Mouse (Mus musculus) cerebellum, adult 11 months (tissue): ENCODE measurements around the gene Fam133b.

Experiments used
- DNase-seq: peaks from one replicate; pipeline ENCODE4 v3.0.0; 2022

Fam133b gene

DNA sequence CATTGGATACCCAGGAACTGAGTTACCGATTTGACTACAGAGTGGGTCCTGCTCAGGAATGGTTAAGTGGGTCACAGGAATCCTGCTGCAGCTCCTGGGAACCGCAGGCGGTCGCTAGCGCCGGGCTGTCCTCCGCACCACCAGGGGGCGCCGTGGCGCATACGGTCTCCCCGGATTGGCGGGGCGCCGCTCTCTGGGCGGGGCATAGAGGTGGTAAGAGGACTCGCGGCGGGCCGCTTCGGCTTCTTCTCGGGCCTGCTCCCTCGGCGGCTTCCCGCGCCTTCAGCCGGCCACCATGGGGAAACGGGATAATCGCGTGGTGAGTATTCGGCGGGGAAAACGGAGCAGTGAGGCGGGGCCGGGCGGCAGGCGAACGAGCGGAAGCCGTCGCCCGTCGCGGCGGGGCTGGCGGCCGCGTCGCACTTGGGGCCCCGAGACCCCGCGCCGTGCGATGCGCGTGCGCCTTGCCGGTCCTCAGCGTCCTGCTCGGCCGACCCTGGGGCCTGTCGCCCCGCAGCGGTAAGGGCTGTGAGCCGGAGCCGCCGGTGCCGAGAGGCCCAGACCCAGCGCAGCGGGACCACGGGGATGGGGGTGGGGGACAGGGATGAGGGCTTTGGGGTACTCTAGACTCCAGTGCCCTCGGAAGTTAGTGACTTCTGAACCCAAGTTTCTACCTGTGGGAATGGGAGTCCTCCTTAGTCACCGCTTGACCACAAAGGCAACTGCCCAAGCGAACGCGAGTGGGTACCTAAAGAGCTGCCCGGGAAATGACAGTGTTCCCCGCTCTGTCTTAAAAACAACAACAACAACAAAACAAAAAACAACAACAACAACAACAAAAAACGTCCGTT is at the start of gene Fam133b:
Fam133b (plus strand) TSS at position 205 of the 851 bp plus-strand sequence.
- DNase-seq, result peak; percentile 94

DNA sequence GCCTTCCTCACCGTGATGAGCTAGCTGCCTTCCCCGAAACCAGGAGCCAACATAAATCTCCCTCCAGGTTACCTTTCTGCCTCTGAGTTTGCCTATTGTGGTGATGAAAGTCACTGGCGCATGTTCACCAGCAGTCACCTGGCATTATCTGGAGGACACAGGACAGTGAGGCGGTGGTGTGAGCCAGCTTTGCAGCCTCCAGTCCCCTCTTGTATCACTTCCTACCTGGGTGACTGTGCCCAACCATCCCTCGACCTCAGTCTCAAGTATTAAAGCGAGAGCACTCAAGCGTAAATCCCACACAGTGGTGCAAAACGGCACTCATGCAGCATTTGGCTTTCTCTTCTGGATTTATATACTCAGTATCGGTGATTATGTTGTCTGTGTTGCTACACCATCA is 49.7 kb upstream of the Fam133b start:
- no peak for DNase-seq

DNA sequence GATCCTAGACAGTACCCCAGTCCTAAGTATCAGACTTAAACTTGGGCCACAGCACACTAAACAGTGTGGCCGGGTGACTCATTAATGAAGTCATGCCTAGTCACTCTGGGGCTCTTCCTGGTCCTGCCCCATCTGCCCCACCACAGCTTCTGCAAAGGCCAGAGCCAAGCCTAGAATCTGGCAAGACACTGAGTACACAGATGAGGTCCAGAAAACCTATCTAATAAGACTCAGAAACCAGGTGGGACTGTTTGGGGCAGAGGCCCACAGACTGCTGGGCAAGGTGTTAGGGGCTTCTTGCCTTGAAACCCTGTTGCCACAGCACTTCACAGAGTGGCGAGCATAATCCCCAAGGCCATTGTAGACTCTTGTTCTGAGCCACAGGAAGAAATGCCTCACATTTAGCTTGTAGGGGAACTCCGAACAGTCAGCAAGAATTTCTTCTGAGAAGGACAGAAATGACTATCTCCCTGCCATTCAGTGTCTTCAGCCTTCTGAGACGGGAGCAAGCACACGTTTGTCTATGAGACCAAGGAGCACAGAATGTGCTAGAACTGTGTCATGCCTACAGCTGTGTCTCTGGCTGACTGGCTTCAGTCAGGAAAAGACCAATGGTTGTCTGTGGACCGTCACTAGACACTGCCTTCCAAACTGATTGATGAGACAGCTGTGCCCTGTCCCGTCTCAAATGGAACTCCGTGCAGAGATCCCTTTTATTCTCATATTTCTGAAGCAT is 49.0 kb upstream of the Fam133b start:
- no peak for DNase-seq

DNA sequence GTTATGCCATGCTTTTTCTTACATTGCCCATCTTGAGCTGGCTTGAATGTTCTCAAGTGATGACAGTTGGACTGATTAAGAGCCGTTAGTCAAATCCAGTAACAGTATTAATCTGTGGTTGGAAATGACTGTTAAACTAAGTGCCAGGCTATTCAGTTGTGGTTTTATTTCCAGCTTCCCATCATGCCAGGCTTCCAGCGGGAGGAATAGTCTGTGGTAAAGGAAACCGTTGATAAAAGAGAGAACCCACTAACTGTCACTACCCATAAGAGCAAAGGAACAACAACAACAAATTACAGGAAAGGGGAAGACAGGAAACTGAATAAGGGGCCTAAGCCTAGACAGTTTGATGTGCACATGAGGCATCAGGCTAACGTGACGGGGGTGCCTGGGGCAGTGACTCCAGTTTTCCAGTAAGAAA is 46.1 kb upstream of the Fam133b start:
- no peak for DNase-seq

DNA sequence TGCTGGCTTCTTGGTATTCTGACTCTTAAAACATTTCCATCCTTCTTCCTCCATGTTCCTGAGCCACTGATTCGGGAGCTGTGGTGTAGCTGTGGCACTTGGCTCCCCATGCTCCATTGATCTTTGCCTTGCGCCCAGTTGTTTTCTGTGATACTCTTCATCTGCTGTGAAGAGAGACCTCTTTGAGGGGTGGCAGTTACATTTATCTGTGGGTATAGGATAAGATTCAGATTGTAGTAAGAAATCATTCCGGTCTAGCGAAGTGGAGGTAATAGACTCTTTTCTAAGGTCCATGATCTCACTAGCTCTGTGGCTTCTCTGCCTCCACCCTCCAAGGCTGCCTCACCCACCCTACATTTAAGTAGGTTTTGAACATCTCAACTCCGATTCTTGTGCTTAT is 43.3 kb upstream of the Fam133b start:
- no peak for DNase-seq

DNA sequence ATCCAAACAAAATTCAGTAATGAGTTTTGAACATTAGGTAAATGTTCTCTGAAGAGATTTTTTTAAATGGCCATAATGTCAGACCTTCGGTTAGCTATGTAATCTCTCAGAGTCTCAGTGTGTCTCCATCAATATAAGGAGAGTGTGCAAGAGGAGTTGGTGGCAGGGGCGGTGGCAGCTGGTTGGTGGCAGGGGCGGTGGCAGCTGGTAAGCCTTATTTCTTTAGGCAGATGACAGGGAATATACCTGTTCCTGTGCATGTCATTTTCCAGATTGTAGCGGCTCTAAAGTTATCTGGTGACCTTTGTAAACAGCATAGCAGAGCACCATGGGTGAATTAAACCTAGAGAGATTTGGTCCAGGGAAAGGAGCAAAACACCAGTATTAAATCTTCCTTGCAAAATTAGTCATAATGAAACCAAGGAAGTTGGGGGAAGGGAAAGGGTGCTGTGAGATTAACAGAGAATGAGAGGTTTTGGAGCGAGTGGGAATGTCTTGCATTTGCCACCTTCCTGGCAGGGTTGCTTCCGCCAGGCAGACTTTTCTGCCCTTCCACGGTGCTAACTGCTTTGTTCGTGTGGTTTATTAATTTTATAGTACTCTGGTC is 42.6 kb upstream of the Fam133b start:
- DNase-seq, result no peak

DNA sequence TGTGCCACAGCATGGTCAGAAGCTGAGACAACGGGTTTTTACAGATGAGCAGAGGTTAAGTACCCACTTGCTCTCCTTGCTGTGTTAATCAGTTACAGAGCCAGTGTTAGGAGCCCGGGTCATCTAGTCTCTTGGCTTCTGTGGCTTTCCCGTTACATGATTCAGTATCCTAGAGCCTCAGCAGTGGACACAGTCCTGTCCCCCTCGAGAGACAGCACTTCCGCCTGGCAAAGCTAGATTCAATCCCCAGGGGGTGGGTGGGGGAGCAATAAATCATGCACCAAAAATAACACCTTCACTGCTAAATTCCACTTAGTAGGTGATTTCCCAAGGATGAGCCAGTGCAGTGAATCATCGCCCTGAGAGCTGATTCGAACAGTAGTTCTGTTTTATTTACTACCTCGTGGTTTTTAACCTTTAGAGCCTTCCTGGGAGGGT is 42.0 kb upstream of the Fam133b start:
- no peak for DNase-seq

DNA sequence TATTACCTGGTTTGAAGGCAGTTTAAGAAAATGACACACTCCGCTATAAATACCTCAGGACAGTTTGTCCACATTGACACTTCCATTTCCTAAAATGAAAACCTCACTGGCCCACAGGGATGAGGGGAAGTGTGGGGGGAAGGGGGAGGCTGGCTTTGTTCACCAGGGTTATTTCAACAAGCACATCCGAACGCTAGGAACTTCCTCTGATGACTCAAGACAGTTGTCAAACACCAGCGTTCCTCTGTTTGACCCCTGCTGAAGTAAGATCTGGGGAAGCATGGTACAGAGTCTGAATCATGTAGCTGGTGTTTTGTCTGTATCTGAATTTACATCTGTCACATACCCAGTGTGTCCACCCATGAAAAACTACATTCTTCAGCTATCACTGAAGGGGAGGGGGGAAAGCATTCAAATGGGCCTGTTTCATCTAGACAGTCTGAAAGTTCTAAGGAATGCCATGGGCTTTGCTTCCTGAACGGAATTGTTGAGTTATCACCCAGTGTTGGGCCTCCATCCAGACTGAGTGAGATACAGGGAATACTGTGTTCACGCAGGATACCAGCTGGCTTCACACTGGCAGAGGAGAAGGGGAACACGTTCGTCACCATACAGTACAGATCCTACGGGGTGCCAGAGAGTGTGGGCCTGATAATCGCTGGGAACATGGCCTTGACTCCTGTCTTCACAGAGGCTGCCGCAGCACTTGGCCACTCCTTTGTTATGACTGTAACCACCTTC is 40.9 kb upstream of the Fam133b start:
- no peak for DNase-seq

DNA sequence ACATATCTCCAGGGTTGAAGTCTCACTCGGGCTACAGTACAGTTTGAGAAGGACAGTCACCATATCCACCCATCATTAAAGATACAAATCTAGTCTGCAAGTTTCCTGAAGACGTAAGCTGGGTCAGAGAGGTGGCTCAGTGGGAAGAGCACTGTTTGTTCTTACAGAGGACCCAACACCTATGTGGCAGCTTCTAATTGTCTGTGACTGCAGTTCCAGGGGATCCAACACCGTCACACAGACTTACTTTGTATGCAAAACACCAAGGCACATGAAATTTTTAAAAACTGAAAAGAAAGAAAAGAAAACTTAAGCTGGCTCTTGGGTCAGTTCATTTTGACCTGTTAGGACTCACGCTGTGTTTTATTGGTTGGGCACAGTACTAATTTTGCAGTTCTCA is 40.3 kb upstream of the Fam133b start:
- DNase-seq, result no peak

DNA sequence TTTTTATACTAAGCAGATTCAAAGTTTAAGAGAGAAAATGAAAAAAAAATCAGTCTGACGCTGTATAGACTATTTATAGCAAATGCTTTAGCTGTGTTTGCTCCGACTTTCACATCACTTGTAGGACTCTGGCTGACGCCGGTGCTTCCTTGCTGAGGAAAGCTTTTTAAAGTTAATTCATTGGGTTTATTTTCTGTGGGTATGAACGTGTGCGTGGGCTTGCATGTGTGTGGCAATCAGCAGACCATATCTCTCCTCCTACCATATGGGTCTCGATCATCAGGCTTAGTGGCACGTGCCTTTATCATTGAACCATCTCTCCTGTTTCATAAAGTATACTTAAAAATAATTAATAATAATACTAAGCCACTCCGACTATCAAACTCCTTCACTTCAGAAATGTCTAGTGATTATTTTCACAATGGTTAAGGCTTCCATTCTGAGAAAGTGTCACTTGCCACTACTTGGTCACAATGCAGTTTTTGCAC is 39.8 kb upstream of the Fam133b start:
- no peak for DNase-seq

DNA sequence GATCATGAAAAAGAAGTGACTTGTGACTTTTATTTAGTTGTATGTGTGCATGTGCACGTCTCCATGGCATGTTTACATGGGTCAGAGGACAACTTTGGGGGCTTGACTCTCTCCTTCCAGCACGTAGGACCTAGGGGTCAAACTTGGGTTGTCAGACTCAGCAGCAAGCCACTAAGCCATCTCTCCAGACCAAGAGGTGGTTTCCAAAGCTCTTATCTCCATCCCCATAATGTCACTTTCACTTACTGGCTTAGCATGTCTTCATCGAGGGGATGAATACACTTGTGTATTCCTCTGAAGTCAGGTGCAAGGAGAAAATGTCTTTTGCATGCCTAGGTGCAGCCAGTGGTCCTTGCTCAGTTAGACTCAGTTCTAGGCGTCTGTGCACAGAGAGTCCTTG is 39.2 kb upstream of the Fam133b start:
- no peak for DNase-seq

DNA sequence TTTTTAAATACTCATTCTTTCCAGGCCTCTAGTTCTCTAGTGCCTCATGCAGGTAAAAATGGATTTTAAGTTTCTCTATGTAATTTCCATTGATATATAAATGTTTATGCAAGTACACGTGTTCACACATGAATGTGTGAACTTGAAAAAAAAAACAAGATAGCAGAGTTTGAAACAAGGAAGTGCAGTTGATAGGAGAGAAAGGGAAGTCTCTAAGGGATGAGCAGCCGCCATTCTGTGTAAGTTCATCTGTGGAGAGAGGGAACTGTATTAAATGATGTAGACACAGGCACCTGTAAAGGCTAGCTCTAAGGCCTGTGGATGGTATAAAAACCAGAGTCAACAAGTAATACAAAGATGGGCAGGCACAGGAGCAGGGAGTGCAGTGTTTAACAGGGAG is 38.1 kb upstream of the Fam133b start:
- no peak for DNase-seq

DNA sequence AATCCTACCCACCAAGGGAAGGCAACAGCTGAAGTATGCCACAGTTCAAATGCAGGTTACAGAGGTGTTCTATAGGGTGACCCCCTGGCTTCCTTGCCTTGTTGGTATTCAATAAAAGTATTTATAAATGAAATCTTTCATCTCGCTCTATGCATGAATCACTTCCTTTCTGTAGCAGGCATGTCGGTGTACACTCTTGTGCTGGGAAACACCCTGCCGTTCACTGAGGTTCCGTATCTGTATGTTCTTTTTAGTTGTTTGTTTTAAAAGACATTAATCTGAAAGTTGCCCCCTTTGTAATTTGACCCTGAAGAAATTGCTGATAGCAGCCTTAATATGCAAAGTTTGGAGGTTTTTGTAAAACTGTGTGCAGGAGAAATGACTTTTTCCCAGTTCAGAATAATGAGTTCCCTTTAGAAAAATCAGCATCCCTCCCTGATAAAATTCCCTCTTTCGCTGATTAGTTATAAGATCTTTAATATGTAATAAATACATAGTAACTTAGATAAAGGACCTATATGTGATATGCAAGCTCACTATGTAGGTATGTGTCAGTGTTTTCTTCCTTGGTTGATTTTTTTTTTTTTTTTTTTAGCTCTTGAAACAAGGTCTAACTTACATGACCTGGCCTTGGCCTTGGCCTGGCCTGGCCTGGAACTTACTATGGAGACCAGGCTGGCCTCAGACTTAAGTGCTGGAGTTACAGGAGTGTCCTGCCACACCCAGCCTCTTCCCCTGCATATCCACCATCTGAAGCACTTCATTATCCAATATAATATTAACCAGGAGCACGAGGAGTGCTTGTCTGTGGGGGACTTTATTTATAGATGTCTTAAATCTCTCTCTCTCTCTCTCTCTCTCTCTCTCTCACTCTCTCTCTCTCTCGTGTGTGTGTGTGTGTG is 34.9 kb upstream of the Fam133b start:
- no peak for DNase-seq

DNA sequence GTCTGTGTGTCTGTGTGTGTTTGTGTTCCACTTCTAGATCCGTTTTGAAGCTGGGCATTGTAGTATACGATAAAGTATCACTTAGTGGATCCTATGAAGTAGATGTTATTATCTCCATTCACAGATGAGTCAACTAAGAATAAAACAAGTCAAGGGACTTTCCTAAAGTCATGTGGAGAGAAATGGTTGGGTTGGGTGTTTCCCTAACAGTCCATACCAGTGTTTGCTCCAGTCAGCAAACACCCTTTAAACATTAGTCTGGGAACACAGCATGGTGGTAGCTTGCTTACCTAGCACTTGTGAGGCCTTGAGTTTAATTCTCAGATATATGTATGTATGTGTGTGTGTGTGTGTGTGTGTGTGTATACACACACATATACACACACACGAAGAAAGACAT is 34.1 kb upstream of the Fam133b start:
- no peak for DNase-seq

DNA sequence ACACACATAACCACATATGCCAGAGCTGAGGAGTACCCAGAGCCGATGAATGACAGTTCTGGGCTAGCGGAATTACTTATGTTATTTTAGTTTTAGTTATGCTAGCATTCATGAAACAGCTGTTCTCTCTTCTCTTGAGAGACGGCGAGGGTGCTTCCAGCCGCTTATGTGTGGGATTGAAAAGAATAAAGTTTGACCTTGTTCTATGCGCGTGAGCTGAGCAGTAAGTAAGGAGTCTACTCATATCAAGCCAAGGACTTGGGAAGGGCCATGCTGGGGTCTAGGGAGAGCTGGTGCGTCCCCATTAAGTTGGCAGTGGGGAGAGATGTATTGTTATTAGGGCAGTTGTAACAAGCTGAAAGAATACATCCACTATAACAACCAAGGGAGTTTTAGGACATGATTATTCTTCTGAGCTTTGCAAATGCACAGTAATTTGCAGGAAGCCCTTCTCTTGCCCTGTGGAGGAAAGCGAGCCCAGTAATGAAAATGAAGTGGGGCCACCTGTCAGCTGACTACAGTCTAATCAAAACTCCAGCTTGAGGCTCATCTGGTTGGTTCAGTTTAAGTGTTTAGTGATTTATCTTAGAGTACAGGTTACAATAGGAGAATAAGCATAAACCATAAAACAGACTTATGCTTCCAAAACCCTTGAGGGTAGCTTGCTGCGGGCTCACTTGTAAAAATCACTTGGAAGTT is 32.4 kb upstream of the Fam133b start:
- no peak for DNase-seq

DNA sequence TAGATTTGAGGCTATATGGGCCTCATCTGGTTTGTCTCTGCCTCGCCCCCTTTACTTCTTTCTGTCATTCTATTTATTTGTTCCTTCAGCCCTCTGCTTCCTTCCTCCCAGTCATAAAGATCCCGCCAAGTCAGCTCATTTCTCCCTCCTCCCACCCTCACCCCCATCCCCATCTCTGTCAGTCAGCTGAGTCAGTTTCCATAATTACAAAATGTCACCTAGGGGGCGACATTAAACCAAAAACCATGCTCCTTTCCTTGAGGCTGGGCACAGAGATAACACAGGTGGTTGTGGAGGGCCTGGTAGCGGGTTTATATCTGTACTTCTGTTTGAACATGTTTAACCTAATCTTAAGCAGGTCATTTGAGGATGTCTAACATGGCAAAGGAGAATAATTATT is 31.0 kb upstream of the Fam133b start:
- DNase-seq, result no peak

DNA sequence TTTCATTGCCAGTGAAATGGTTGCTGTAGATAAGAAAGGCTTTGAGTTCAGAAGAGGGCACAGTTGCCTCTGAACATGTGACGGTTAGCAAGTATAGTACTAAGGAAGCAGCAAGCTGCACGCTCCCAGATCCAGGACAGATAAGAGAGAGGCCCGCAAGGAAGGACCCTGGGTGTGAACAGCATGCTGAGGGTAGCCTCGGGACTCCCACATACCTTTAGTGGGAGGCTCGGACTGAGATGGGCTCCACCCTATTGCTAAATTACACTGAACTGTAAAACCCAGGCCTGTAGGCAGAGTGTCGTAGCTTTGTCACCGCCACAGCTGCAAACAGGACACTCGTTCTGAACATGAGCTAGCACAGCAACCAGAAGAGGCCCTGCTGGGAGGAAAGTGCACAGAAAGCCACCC is 28.7 kb upstream of the Fam133b start:
- DNase-seq, result no peak

DNA sequence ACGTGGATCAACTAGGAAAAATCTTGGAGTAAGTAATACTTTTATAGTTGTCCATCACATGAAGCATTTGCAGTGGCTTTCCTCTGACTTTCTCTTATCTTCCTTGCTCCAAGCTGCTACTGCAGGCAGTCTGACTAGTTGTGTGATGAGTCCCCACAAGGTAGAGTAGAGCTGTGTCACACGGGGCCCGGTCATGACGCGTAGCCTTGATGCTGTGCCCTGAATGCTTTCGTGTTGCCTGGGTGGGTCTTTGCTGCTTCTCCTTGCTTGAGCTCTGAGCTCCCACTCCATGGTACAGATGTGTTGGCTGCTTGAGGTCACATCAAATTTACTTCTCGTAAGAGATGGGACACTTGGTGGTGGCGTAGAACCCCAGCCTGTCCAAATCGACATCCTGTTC is 28.2 kb upstream of the Fam133b start:
- DNase-seq, result no peak

DNA sequence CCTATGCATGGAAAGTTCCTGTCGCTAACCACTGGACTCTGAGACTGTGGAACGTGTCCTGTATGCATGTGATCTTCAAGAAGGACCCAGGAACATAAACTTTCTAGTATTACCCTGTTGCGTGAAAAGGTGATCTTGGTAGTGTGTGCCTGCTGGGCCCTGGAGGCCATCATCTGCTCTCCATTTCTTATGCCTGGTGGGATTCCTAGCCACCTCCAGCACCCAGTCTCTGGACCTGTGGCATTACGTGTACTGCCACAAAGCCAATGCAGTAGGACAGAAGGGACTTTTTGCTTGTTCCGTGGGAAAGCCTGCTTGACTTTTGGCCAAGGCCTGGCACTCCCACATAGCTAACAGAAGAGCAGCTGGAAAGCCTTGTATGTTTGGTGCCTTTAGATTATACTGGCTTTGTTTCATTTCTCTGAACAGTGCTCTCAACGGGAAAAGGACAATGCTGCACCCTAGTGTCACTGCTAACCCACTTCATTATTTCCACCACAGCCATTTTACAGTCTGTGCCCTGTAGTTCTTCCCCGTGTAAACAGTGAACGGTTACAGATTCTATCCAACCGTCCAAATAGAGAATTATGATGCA is 27.1 kb upstream of the Fam133b start:
- no peak for DNase-seq

DNA sequence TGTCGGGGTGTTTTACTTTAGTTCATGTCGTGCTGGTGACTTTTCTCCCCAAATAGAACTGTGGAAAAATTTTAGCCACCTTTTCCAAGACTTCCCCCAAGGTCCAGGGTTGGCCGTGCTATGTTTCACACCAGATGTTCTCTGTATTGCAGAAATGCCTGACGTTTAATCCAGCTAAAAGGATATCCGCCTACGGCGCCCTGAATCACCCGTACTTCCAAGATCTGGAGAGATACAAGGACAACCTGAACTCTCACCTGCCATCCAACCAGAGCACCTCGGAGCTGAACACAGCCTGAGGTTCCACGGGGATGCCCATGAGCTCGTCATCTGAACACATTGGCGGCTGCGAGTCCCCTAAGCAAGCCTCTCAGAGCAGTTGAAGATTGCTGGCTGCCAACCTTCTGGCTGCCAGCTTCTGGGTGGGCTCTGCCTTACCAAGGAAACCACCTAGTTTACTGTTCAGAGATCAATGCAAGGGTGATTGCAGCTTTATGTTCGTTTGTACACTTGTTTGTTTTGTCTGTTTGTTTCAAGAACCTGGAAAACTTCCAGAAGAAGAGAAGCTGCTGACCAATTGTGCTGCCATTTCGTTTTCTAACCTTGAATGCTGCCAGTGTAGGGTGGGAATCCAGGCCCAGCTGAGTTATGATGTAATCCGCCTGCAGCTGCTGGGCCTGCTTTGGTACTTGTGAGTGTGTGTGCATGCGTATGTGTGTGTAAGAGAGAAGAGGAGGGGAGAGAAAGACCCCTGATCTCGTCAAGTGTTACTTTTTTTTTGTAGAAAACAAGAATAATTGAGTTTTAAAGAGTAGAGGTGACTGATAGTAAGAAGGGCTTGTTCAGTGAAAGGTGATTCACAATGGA is 22.9 kb upstream of the Fam133b start:
- no peak for DNase-seq
